Mouse (Mus musculus): ENCODE data around the gene Fxyd6. TPM values are rescaled to one million over a fixed set of nuclear protein-coding genes. Genes with fewer than 3 reads are reported as not detected.

Fxyd6 gene
- polyA plus RNA-seq, 1 experiment from 2014 or later, result 817 TPM

DNA sequence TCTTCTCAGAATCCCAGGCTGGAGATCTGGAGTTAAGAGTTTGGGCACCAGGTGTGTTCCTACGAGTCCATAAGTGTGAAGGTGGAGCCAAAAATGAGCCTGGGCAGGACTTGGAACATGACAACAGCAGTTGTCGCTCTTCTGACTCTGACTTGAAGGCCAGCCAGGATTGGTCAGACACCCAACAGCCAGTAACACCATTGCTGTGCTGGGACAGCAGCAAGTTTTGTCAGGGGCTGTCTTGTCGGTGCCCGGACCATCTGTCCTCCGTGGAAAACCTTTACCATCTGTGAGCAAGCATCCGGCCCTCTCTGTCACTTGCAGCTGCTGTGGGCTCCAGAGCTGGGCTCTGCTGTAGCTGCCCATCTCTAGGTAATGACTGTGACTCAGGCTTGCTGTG, 23.7 kb upstream of the Fxyd6 start:
- ATAC-seq, result no peak

DNA sequence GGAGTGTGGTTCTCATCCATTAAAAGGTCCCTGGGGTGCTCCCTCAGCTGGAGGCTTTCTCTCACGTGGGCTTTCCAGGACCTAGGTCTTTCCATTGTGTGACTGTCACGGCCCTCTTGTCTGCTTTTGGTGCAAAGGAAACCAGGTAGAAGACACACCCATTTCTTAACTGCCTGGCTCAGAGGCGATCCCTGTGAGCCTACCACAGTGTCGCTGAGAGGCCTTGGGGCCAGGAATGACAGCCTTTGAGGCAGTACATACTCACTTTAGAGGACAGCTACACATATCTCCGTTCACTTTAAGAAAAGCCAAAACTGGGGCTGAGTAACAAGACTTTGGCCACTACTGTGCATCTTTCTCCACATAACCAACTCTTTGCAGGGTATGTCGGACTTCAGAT, 21.4 kb upstream of the Fxyd6 start:
- Histone ChIP-seq H3K9me3 (replicated peaks; ENCODE audit: control insufficient read depth, low read length, poor library complexity, severe bottlenecking) (no peaks in the 10 kb centered on the region), H3K4me3 (ENCODE audit: low read depth, low read length) (no peak overlapping the region), H3K9ac (ENCODE audit: low read depth, low read length) (no peak overlapping the region), H3K4me1 (ENCODE audit: control insufficient read depth, insufficient read depth, low read length) (no peaks in the 10 kb centered on the region), H3K4me2 (ENCODE audit: low read length) (no peak overlapping the region), H3K27ac (ENCODE audit: low read length) (no peak overlapping the region), H3K27me3 (ENCODE audit: control insufficient read depth, insufficient read depth, low read depth, low read length) (no peaks in the 10 kb centered on the region), H3K36me3 (ENCODE audit: control insufficient read depth, insufficient read depth, low read length) (no peaks in the 10 kb centered on the region)
- 81% methylated on average over 6 of the region's 6 CpGs for WGBS
- no peak for ATAC-seq

More for the DNA sequence above, 23.7 kb upstream of the Fxyd6 start:
- Histone ChIP-seq H3K4me2 (ENCODE audit: low read length) (no peak overlapping the region), H3K4me3 (ENCODE audit: low read depth, low read length) (no peak overlapping the region), H3K27ac (ENCODE audit: low read length) (no peak overlapping the region), H3K9ac (ENCODE audit: low read depth, low read length) (no peak overlapping the region), H3K27me3 (ENCODE audit: control insufficient read depth, insufficient read depth, low read depth, low read length) (no peaks in the 10 kb centered on the region), H3K4me1 (ENCODE audit: control insufficient read depth, insufficient read depth, low read length) (no peaks in the 10 kb centered on the region), H3K9me3 (replicated peaks; ENCODE audit: control insufficient read depth, low read length, poor library complexity, severe bottlenecking) (no peaks in the 10 kb centered on the region), H3K36me3 (ENCODE audit: control insufficient read depth, insufficient read depth, low read length) (no peaks in the 10 kb centered on the region)
- 73% methylated on average over 6 of the region's 6 CpGs for WGBS

DNA sequence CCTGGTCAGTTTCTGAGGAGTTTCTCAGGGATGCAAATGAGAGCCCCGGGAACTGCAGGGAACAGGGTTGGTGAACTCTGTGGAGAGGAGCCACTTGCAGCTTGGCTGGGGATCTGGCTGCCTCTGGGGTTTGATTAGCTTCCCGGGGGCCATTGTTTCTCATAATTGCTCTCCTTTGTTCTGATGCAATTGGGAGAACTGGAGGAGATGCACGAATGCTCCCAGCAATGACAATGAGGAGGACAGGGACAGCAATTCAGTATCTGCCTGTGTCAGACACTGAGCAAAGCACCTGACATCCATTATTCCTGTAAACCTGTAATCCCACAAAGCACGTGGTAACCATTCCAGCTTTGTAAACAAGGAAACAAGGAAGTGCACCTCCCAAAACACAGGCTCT, 20.8 kb upstream of the Fxyd6 start:
- Histone ChIP-seq H3K36me3 (ENCODE audit: control insufficient read depth, insufficient read depth, low read length) (no peaks in the 10 kb centered on the region), H3K4me3 (ENCODE audit: low read depth, low read length) (no peak overlapping the region), H3K9ac (ENCODE audit: low read depth, low read length) (no peak overlapping the region), H3K4me1 (ENCODE audit: control insufficient read depth, insufficient read depth, low read length) (no peaks in the 10 kb centered on the region), H3K27me3 (ENCODE audit: control insufficient read depth, insufficient read depth, low read depth, low read length) (no peaks in the 10 kb centered on the region), H3K27ac (ENCODE audit: low read length) (no peak overlapping the region), H3K4me2 (ENCODE audit: low read length) (no peak overlapping the region), H3K9me3 (replicated peaks; ENCODE audit: control insufficient read depth, low read length, poor library complexity, severe bottlenecking) (no peaks in the 10 kb centered on the region)
- ATAC-seq, result no peak
- WGBS, result 35% methylated on average over 4 of the region's 4 CpGs

DNA sequence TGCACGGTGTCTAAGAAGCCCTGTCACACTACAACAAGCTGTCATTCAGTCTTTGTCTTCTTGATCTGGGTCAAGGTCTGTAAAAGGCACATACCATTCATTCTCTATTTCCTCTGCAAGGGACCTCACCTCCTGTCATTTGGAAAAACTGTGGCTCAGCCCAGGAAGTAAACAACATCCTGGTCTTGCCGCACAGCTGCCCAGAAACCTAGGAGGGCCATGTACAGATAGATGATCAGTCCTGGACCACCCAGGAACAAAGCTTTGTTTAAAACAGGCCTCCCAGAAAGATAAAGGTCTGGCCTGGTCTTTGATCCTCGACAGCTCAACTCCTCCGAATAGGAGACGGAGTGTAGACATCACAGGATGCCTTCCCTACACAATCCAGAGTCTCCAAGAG, 20.1 kb upstream of the Fxyd6 start:
- WGBS, result 44% methylated on average over 5 of the region's 5 CpGs
- ATAC-seq, result no peak
- no peak overlapping the region for H3K4me3 ChIP-seq (ENCODE audit: low read depth, low read length)
- H3K27me3 ChIP-seq (ENCODE audit: control insufficient read depth, insufficient read depth, low read depth, low read length), result no peaks in the 10 kb centered on the region
- H3K27ac ChIP-seq (ENCODE audit: low read length), result no peak overlapping the region
- no peaks in the 10 kb centered on the region for H3K9me3 ChIP-seq (replicated peaks; ENCODE audit: control insufficient read depth, low read length, poor library complexity, severe bottlenecking)
- no peaks in the 10 kb centered on the region for H3K4me1 ChIP-seq (ENCODE audit: control insufficient read depth, insufficient read depth, low read length)
- H3K36me3 ChIP-seq (ENCODE audit: control insufficient read depth, insufficient read depth, low read length), result no peaks in the 10 kb centered on the region
- no peak overlapping the region for H3K9ac ChIP-seq (ENCODE audit: low read depth, low read length)
- no peak overlapping the region for H3K4me2 ChIP-seq (ENCODE audit: low read length)

DNA sequence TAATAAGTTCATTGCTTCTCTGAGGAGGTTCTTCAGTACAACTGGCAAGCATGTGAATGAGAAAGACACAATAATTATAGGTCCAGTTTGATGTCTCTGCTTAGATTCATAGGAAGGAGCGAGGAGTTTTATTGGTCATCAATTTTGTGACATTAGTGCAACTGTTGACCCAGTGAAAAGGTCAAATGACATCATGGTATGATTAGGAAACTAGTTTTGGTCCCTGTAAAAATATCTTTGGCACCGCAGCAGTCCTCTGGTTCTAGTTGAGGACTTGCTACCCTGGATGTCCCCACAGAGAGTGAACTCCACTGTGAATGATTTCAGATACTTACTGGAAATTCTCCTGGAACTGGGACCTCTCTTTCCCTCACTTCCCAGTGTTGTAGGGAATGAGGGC, 14.8 kb upstream of the Fxyd6 start:
- no peak overlapping the region for H3K27ac ChIP-seq (ENCODE audit: low read length)
- no peaks in the 10 kb centered on the region for H3K4me1 ChIP-seq (ENCODE audit: control insufficient read depth, insufficient read depth, low read length)
- H3K36me3 ChIP-seq (ENCODE audit: control insufficient read depth, insufficient read depth, low read length), result no peaks in the 10 kb centered on the region
- H3K9me3 ChIP-seq (replicated peaks; ENCODE audit: control insufficient read depth, low read length, poor library complexity, severe bottlenecking), result no peaks in the 10 kb centered on the region
- H3K4me3 ChIP-seq (ENCODE audit: low read depth, low read length), result no peak overlapping the region
- no peaks in the 10 kb centered on the region for H3K27me3 ChIP-seq (ENCODE audit: control insufficient read depth, insufficient read depth, low read depth, low read length)
- ATAC-seq, result no peak
- WGBS, result 85% methylated on average over 2 of the region's 2 CpGs
- H3K9ac ChIP-seq (ENCODE audit: low read depth, low read length), result no peak overlapping the region
- no peak overlapping the region for H3K4me2 ChIP-seq (ENCODE audit: low read length)

DNA sequence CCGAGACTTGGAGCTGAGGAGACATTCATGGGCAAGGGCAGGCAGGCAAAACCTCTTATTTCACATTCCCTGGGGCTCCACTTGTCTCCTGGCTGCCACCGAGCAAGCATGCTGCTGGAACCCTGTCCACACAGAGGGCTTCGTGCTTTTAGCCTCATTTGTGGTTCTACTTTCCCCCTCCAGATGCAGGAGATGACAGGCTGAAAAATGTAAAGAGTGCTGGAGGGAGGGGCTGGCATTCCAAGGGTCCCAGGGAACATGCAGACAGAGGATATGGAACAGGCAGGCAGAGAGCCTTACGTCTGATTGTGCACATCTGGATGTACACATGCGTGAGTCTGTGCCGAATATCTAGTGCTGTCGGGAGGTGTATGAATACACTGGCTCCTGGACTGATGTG, 11.6 kb upstream of the Fxyd6 start:
- Histone ChIP-seq H3K9ac (ENCODE audit: low read depth, low read length) (no peak overlapping the region), H3K27me3 (ENCODE audit: control insufficient read depth, insufficient read depth, low read depth, low read length) (no peaks in the 10 kb centered on the region), H3K4me3 (ENCODE audit: low read depth, low read length) (no peak overlapping the region), H3K27ac (ENCODE audit: low read length) (no peak overlapping the region), H3K4me2 (ENCODE audit: low read length) (no peak overlapping the region), H3K36me3 (ENCODE audit: control insufficient read depth, insufficient read depth, low read length) (no peaks in the 10 kb centered on the region), H3K9me3 (replicated peaks; ENCODE audit: control insufficient read depth, low read length, poor library complexity, severe bottlenecking) (no peaks in the 10 kb centered on the region), H3K4me1 (ENCODE audit: control insufficient read depth, insufficient read depth, low read length) (no peaks in the 10 kb centered on the region)
- no peak for ATAC-seq
- 83% methylated on average over 7 of the region's 7 CpGs for WGBS

DNA sequence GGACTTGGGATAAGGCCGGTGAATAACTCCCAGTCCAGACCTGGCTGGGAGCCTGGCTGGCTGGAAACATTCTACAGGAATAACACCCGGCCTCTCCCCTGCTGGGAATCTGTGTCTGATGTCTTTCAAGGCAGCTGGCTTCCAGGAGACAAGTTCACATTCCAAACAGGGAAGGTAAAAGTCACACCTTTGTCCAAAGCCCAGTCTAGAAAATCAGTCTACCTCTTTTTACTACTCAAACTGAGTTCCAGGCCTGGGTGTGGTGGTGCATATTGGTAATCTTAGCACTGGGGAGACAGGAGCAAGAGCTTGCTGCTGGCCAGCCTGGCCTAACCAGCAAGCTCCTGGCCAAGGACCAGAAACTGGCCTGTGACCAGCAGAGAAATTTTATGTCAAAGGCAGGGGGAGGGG, 7.9 kb upstream of the Fxyd6 start:
- Histone ChIP-seq H3K36me3 (ENCODE audit: control insufficient read depth, insufficient read depth, low read length) (no peaks in the 10 kb centered on the region), H3K27me3 (ENCODE audit: control insufficient read depth, insufficient read depth, low read depth, low read length) (no peaks in the 10 kb centered on the region), H3K9ac (ENCODE audit: low read depth, low read length) (no peak overlapping the region), H3K4me1 (ENCODE audit: control insufficient read depth, insufficient read depth, low read length) (no peaks in the 10 kb centered on the region), H3K4me2 (ENCODE audit: low read length) (no peak overlapping the region), H3K27ac (ENCODE audit: low read length) (no peak overlapping the region), H3K9me3 (replicated peaks; ENCODE audit: control insufficient read depth, low read length, poor library complexity, severe bottlenecking) (no peaks in the 10 kb centered on the region), H3K4me3 (ENCODE audit: low read depth, low read length) (no peak overlapping the region)
- 39% methylated on average over 2 of the region's 2 CpGs for WGBS
- no peak for ATAC-seq

DNA sequence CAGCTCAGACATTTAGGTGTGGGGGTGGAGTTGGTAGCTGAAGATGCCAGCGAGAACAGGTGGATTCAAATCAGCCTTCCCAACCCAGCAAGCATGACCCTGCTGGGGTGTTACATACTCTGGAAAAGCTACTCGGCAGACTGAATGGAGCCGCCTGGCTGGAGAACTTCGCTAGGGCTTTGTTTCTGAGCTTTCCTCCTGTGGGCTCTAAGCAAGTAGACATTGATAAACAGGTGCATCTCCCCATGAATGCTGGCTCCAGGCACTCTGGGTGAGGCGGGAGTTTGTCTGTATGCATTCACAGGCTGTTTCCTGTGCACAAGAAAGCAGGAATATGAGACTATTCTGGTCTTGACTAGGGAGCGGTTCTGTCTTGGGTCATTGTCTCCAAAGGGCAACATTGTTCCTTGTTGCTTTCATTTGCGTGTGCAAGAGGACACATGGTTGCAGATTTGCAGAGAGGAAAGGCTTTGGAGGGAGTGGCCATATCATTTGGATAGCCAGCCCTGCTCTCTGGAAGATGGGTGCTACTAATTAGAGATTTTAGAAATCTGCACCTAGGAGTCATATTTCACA, 6.3 kb upstream of the Fxyd6 start:
- no peaks in the 10 kb centered on the region for H3K27me3 ChIP-seq (ENCODE audit: control insufficient read depth, insufficient read depth, low read depth, low read length)
- no peak for ATAC-seq
- H3K4me2 ChIP-seq (ENCODE audit: low read length), result no peak overlapping the region
- no peaks in the 10 kb centered on the region for H3K4me1 ChIP-seq (ENCODE audit: control insufficient read depth, insufficient read depth, low read length)
- H3K4me3 ChIP-seq (ENCODE audit: low read depth, low read length), result no peak overlapping the region
- H3K36me3 ChIP-seq (ENCODE audit: control insufficient read depth, insufficient read depth, low read length), result no peaks in the 10 kb centered on the region
- WGBS, result 58% methylated on average over 7 of the region's 7 CpGs
- H3K9ac ChIP-seq (ENCODE audit: low read depth, low read length), result no peak overlapping the region
- no peak overlapping the region for H3K27ac ChIP-seq (ENCODE audit: low read length)
- no peaks in the 10 kb centered on the region for H3K9me3 ChIP-seq (replicated peaks; ENCODE audit: control insufficient read depth, low read length, poor library complexity, severe bottlenecking)

DNA sequence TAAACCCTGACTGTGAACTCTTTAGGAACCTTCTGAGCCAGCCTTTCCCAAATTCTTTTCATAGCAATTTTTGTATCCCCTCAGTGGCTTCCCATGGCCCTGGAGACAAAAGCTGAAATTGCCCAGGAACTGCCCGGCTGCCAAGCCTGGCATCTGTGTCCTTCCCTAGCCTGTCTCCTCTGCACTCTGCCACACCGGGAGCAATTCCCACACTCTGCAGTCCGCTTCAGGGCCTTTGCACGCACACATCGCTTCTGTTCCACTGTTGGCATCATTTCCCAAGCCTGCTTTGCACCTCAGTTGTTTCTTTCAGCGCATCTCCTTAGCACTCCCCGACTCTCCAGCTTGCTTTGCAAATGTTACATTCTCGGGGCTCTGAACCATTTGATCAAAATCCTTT, 2.3 kb upstream of the Fxyd6 start:
- Histone ChIP-seq H3K27ac (ENCODE audit: low read length) (no peak overlapping the region), H3K4me3 (ENCODE audit: low read depth, low read length) (no peak overlapping the region), H3K9me3 (replicated peaks; ENCODE audit: control insufficient read depth, low read length, poor library complexity, severe bottlenecking) (no peaks in the 10 kb centered on the region), H3K4me1 (ENCODE audit: control insufficient read depth, insufficient read depth, low read length) (peaks cover 25% of the 10 kb centered on the region), H3K4me2 (ENCODE audit: low read length) (no peak overlapping the region), H3K36me3 (ENCODE audit: control insufficient read depth, insufficient read depth, low read length) (no peaks in the 10 kb centered on the region), H3K27me3 (ENCODE audit: control insufficient read depth, insufficient read depth, low read depth, low read length) (no peaks in the 10 kb centered on the region), H3K9ac (ENCODE audit: low read depth, low read length) (no peak overlapping the region)
- WGBS, result 81% methylated on average over 8 of the region's 8 CpGs
- ATAC-seq, result no peak

Measured in midbrain, embryonic 16.5 days (tissue).